Mouse (Mus musculus) brain, embryonic 14.5 days (tissue): Measurements from ENCODE around the gene Map3k14.

ENCODE experiments used
- CTCF ChIP-seq: fragments of 200-500 bp; IDR thresholded peaks from 2 replicates; pipeline ENCODE4 v1.5.1; 2012; ENCODE audit warnings: inconsistent platforms, mild to moderate bottlenecking, moderate library complexity, borderline replicate concordance; ENCODE audit not compliant: insufficient read depth, insufficient read length; ENCODE audit errors: extremely low read depth
- POLR2A ChIP-seq: fragments of 200-500 bp; IDR thresholded peaks from 2 replicates; pipeline ENCODE4 v1.6.1; 2012; ENCODE audit warnings: mild to moderate bottlenecking, inconsistent platforms, borderline replicate concordance; ENCODE audit not compliant: poor library complexity, insufficient read depth, insufficient read length, severe bottlenecking; ENCODE audit errors: extremely low read depth

DNA sequence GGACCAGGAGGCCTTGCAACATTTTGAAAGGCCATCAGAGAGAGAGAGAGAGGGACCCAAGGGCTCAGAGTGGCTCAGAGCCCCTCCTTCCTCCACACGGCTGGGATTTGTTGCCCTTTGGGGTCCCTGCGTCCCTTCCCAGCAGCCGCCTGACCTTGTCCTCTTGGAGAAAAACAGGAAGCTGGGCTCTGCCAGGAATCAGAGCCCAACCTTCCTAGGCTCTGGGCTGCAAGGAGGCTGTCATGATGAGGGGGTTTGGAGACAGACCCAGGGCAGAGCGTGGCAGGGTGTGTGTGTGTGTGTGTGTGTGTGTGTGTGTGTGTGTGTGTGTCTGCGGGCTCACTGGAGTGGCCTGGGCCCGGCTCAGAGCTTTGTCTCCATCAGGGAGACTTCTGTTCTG lies 18.7 kb upstream of the Map3k14 start:
- TF ChIP-seq CTCF: no peak
- no peak for TF ChIP-seq POLR2A
